Mouse (Mus musculus): ENCODE measurements at regions not wholly inside any gene's neighbourhood (a gene's known extent, or its start where the extent isn't known, plus 50 kb on each side); places are given as distances from the start of the nearest gene placed in this dataset.

DNA sequence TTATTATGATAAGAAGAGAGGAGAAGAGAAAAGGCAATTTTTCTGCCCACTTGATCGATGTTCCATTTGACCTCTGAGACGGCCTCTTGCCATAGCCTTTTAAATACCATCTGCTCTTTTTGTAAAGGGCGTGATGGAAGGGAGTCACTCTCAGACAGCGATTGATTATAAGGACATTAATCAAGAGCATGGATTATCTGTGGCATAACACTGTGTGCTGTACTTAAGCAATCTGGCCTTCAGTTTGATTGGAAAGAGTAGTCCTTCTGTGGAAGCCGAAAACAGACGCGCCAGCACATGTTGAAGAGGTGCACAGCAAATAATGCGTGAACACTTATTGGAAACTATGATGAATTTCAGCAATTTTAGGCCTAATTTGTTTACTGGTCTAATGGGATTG is 685.4 kb upstream of the Robo1 start:
- Histone ChIP-seq H3K4me3 (replicated peaks) (no peak overlapping the region), H3K4me1 (no peaks in the 10 kb centered on the region), H3K9me3 (no peaks in the 10 kb centered on the region), H3K36me3 (replicated peaks; ENCODE audit: low read length) (no peaks in the 10 kb centered on the region), H3K27me3 (replicated peaks) (no peaks in the 10 kb centered on the region)
- TF ChIP-seq FLI1 (IDR thresholded peaks at IDR 0.05; ENCODE audit: low read length) (no peak), GATA1 (IDR thresholded peaks at IDR 0.05; ENCODE audit: borderline replicate concordance, low read length) (no peak)

- Histone ChIP-seq H3K4me1 (no peaks in the 10 kb centered on the region), H3K9me3 (no peaks in the 10 kb centered on the region), H3K27me3 (replicated peaks) (no peaks in the 10 kb centered on the region)
Observed at GRCm38 (mm10) chr16:71640361-71640760, 667.7 kb upstream of the Robo1 start.

DNA sequence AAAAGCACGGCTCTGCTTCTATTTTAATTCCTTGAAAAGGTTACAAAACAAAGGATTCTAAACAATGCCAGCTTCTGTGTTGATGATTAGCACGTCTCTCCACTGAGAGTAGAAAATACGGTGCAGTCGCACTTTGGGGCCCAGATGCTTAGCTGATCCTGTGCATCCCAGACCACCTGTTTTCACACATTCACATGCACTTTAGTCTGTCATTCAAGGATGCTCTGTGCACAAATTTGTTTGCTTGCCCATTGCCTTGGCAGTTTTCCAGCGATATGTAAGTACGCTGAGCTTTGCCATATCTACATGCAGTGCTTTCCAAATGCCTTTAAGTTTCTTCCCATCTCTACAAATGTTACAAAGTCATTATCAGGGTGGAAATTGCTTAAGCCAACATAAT is 664.9 kb upstream of the Robo1 start:
- H3K36me3 ChIP-seq (replicated peaks; ENCODE audit: low read length), result no peaks in the 10 kb centered on the region

More at GRCm38 (mm10) chr16:71640361-71640760, 667.7 kb upstream of the Robo1 start:
- Histone ChIP-seq H3K4me3 (replicated peaks) (no peak overlapping the region), H3K36me3 (replicated peaks; ENCODE audit: low read length) (no peaks in the 10 kb centered on the region)
- TF ChIP-seq GATA1 (IDR thresholded peaks at IDR 0.05; ENCODE audit: borderline replicate concordance, low read length) (no peak), FLI1 (IDR thresholded peaks at IDR 0.05; ENCODE audit: low read length) (no peak)

GRCm38 (mm10) chr16:71678075-71678701 is 629.9 kb upstream of the Robo1 start:
- H3K4me1 ChIP-seq, result no peaks in the 10 kb centered on the region
- H3K4me3 ChIP-seq (replicated peaks), result no peak overlapping the region
- no peaks in the 10 kb centered on the region for H3K27me3 ChIP-seq (replicated peaks)
- no peak for TF ChIP-seq GATA1 (IDR thresholded peaks at IDR 0.05; ENCODE audit: borderline replicate concordance, low read length)
- TF ChIP-seq FLI1 (IDR thresholded peaks at IDR 0.05; ENCODE audit: low read length), result no peak
- no peaks in the 10 kb centered on the region for H3K36me3 ChIP-seq (replicated peaks; ENCODE audit: low read length)
- H3K9me3 ChIP-seq, result 0 out of 2 replicates have a peak, but pooled peaks cover 3% of the 10 kb centered on the region

More for the DNA sequence above, 664.9 kb upstream of the Robo1 start:
- TF ChIP-seq FLI1 (IDR thresholded peaks at IDR 0.05; ENCODE audit: low read length), result no peak
- Histone ChIP-seq H3K9me3 (no peaks in the 10 kb centered on the region), H3K4me1 (no peaks in the 10 kb centered on the region), H3K4me3 (replicated peaks) (no peak overlapping the region), H3K27me3 (replicated peaks) (no peaks in the 10 kb centered on the region)

GRCm38 (mm10) chr16:71693464-71693863 is 614.6 kb upstream of the Robo1 start:
- TF ChIP-seq GATA1 (IDR thresholded peaks at IDR 0.05; ENCODE audit: borderline replicate concordance, low read length) (no peak), FLI1 (IDR thresholded peaks at IDR 0.05; ENCODE audit: low read length) (no peak)
- no peaks in the 10 kb centered on the region for H3K36me3 ChIP-seq (replicated peaks; ENCODE audit: low read length)
- H3K9me3 ChIP-seq, result no peaks in the 10 kb centered on the region
- H3K27me3 ChIP-seq (replicated peaks), result no peaks in the 10 kb centered on the region
- no peaks in the 10 kb centered on the region for H3K4me1 ChIP-seq
- H3K4me3 ChIP-seq (replicated peaks), result no peak overlapping the region

DNA sequence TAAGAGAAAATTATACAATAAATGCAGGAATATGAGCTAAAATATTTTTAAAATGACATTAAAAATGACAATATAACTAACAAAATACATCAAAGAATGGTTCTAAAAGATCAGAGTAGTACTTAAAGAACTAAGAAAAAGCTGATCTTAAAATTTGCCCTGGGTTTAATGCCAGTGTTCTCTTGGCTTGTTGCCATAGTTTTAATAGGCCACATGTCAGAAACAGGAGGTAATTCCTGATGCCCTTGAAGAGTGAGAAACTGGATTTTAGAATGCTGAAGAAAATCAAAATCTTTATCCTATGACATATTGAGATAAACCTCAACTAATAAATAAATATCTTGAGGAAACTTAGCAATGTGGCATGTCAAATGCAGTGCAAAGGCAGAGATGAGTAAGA is 602.3 kb upstream of the Robo1 start:
- H3K4me1 ChIP-seq, result no peaks in the 10 kb centered on the region
- H3K36me3 ChIP-seq (replicated peaks; ENCODE audit: low read length), result no peaks in the 10 kb centered on the region
- no peaks in the 10 kb centered on the region for H3K27me3 ChIP-seq (replicated peaks)
- TF ChIP-seq GATA1 (IDR thresholded peaks at IDR 0.05; ENCODE audit: borderline replicate concordance, low read length) (no peak), FLI1 (IDR thresholded peaks at IDR 0.05; ENCODE audit: low read length) (no peak)
- H3K9me3 ChIP-seq, result no peaks in the 10 kb centered on the region
- no peak overlapping the region for H3K4me3 ChIP-seq (replicated peaks)

DNA sequence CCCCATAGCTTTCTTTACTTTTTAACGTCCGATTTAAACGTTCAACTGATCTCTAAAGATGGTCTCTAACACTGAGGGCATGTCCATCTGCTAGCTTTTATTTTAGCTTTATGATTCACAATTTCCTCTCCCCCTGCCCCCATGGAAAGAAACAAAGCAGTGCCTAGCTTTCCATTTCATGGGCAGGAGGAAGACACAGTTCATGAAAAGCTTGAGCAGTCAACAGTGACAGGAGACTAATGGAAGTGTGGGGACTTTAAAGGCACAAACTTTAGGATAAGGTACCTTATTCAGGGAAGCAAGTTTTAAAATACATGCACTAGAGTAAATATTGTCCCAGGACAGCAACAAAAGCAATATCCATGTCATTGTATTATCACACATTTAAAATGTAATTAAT is 598.4 kb upstream of the Robo1 start:
- TF ChIP-seq FLI1 (IDR thresholded peaks at IDR 0.05; ENCODE audit: low read length), result no peak
- no peak for TF ChIP-seq GATA1 (IDR thresholded peaks at IDR 0.05; ENCODE audit: borderline replicate concordance, low read length)
- no peaks in the 10 kb centered on the region for H3K4me1 ChIP-seq
- no peaks in the 10 kb centered on the region for H3K9me3 ChIP-seq
- H3K4me3 ChIP-seq (replicated peaks), result no peak overlapping the region
- H3K27me3 ChIP-seq (replicated peaks), result no peaks in the 10 kb centered on the region
- H3K36me3 ChIP-seq (replicated peaks; ENCODE audit: low read length), result no peaks in the 10 kb centered on the region

GRCm38 (mm10) chr16:71711879-71712278 is 596.2 kb upstream of the Robo1 start:
- no peaks in the 10 kb centered on the region for H3K9me3 ChIP-seq
- no peak for TF ChIP-seq FLI1 (IDR thresholded peaks at IDR 0.05; ENCODE audit: low read length)
- TF ChIP-seq GATA1 (IDR thresholded peaks at IDR 0.05; ENCODE audit: borderline replicate concordance, low read length), result no peak
- no peaks in the 10 kb centered on the region for H3K36me3 ChIP-seq (replicated peaks; ENCODE audit: low read length)
- no peaks in the 10 kb centered on the region for H3K4me1 ChIP-seq
- H3K4me3 ChIP-seq (replicated peaks), result no peak overlapping the region
- H3K27me3 ChIP-seq (replicated peaks), result no peaks in the 10 kb centered on the region

DNA sequence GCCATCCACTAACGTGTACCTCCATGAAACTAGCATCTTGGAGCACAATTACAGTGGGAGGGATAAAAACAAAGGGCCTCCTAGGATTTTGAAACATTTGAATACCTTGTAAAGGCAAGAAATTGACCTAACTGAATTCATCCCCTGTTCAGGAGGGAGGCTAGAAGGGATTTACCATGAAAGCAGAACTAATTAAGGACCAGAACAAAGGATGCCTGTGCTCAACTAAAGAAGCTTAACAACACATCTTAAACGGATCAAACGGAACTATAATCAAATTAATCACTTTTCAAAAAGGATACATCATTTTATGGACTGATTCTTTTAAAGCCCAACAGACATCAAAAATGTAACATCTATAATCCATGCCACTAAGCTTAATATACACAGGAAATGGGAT is 590.9 kb upstream of the Robo1 start:
- Histone ChIP-seq H3K36me3 (replicated peaks; ENCODE audit: low read length) (no peaks in the 10 kb centered on the region), H3K9me3 (no peaks in the 10 kb centered on the region), H3K4me3 (replicated peaks) (no peak overlapping the region), H3K27me3 (replicated peaks) (no peaks in the 10 kb centered on the region), H3K4me1 (no peaks in the 10 kb centered on the region)
- TF ChIP-seq GATA1 (IDR thresholded peaks at IDR 0.05; ENCODE audit: borderline replicate concordance, low read length), result no peak
- no peak for TF ChIP-seq FLI1 (IDR thresholded peaks at IDR 0.05; ENCODE audit: low read length)

DNA sequence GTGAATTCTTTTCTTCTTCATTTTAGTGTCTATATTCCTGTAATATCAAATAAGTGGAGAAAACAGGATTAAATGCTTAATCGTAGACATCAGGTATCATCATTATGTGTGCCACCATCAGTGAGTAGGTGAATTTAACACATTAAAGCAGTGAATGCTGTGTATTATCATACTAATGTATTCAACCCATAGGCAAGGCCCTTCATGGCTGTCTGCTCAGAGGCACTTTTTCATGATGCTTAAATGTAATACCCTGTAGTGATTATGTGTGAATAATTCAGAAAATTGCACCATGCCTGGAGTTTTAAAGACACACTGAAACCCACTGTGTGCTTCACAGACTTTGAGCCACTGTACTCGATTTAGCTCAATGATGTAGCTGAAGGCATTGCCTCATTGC is 583.2 kb upstream of the Robo1 start:
- TF ChIP-seq GATA1 (IDR thresholded peaks at IDR 0.05; ENCODE audit: borderline replicate concordance, low read length) (no peak), FLI1 (IDR thresholded peaks at IDR 0.05; ENCODE audit: low read length) (no peak)
- no peaks in the 10 kb centered on the region for H3K27me3 ChIP-seq (replicated peaks)
- no peaks in the 10 kb centered on the region for H3K9me3 ChIP-seq
- no peaks in the 10 kb centered on the region for H3K4me1 ChIP-seq
- no peaks in the 10 kb centered on the region for H3K36me3 ChIP-seq (replicated peaks; ENCODE audit: low read length)
- H3K4me3 ChIP-seq (replicated peaks), result no peak overlapping the region

DNA sequence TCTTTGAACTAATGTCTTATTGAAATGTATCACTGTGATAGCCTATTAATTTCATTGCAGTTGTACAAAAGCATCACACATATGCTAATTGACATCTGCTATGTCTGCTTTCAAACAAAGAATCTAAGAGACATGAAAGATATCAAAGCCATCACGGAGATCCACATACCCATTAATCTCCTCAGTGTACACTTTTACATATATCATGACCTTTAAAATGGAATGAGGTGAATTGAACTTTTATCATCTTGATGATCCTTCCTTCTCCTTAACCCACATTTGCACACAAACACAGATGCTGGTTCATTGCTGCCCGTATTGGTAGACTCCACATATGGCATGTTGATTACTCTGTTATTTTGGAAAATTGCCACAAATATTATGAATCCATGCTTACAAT is 570.2 kb upstream of the Robo1 start:
- Histone ChIP-seq H3K36me3 (replicated peaks; ENCODE audit: low read length) (no peaks in the 10 kb centered on the region), H3K4me1 (no peaks in the 10 kb centered on the region), H3K27me3 (replicated peaks) (no peaks in the 10 kb centered on the region), H3K9me3 (no peaks in the 10 kb centered on the region), H3K4me3 (replicated peaks) (no peak overlapping the region)
- no peak for TF ChIP-seq FLI1 (IDR thresholded peaks at IDR 0.05; ENCODE audit: low read length)

Data from megakaryocyte, embryonic 14.5 days (primary cell).